Mouse (Mus musculus): ENCODE measurements around the gene Dglucy. TPM values are rescaled to one million over a fixed set of nuclear protein-coding genes. Genes with fewer than 3 reads are reported as not detected.

Dglucy gene
- total and polyA plus RNA-seq, 3 experiments, result 0.09 to 0.27 TPM; not detected in 1

GRCm38 (mm10) chr12:100742468-100742867, 36.4 kb upstream of the Dglucy start:
- no peak for ATAC-seq (ENCODE audit: extremely low read depth, insufficient number of reproducible peaks, low FRiP score, poor library complexity, severe bottlenecking)
- TF ChIP-seq POLR2AphosphoS5 (IDR thresholded peaks at IDR 0.05; ENCODE audit: insufficient replicate concordance, low read depth, low read length) (no peak), GATA1 (IDR thresholded peaks at IDR 0.05; ENCODE audit: borderline replicate concordance, low read length) (no peak), TAL1 (conservative IDR thresholded peaks at IDR 0.05; ENCODE audit: low read depth, low read length) (no peak), GATA2 (IDR thresholded peaks at IDR 0.05; ENCODE audit: borderline replicate concordance, low read depth, low read length) (no peak), CTCF (IDR thresholded peaks at IDR 0.05; ENCODE audit: low read depth, low read length) (no peak)
- Histone ChIP-seq H3K4me1 (ENCODE audit: insufficient read depth, low read depth, low read length) (peaks cover 7% of the 10 kb centered on the region; the same call in 1 of the 2 replicates), H3K27me3 (ENCODE audit: insufficient read depth, low read length) (peaks cover 18% of the 10 kb centered on the region), H3K4me3 (ENCODE audit: low read depth, low read length) (no peak overlapping the region), H3K9me3 (replicated peaks) (no peaks in the 10 kb centered on the region), H3K36me3 (replicated peaks) (no peaks in the 10 kb centered on the region)
- DNase-seq (ENCODE audit: low spot score), result no peak

- Histone ChIP-seq H3K27me3 (ENCODE audit: insufficient read depth, low read length) (peaks cover 32% of the 10 kb centered on the region), H3K4me1 (ENCODE audit: insufficient read depth, low read depth, low read length) (peaks cover 13% of the 10 kb centered on the region), H3K36me3 (replicated peaks) (no peaks in the 10 kb centered on the region), H3K9me3 (replicated peaks) (no peaks in the 10 kb centered on the region), H3K4me3 (ENCODE audit: low read depth, low read length) (no peak overlapping the region)
- no peak for TF ChIP-seq GATA1 (IDR thresholded peaks at IDR 0.05; ENCODE audit: borderline replicate concordance, low read length)
- no peak for TF ChIP-seq TAL1 (conservative IDR thresholded peaks at IDR 0.05; ENCODE audit: low read depth, low read length)
- TF ChIP-seq GATA2 (IDR thresholded peaks at IDR 0.05; ENCODE audit: borderline replicate concordance, low read depth, low read length), result no peak
- no peak for TF ChIP-seq CTCF (IDR thresholded peaks at IDR 0.05; ENCODE audit: low read depth, low read length)
- TF ChIP-seq POLR2AphosphoS5 (IDR thresholded peaks at IDR 0.05; ENCODE audit: insufficient replicate concordance, low read depth, low read length), result no peak
- DNase-seq (ENCODE audit: low spot score) (no peak), ATAC-seq (ENCODE audit: extremely low read depth, insufficient number of reproducible peaks, low FRiP score, poor library complexity, severe bottlenecking) (no peak)
Observed at GRCm38 (mm10) chr12:100752977-100753376, 25.9 kb upstream of the Dglucy start.

GRCm38 (mm10) chr12:100753716-100754115, 25.1 kb upstream of the Dglucy start:
- peaks cover 30% of the 10 kb centered on the region; the same call in 1 of the 2 replicates for H3K27me3 ChIP-seq (ENCODE audit: insufficient read depth, low read length)
- DNase-seq (ENCODE audit: low spot score), result no peak
- H3K36me3 ChIP-seq (replicated peaks), result no peaks in the 10 kb centered on the region
- TF ChIP-seq TAL1 (conservative IDR thresholded peaks at IDR 0.05; ENCODE audit: low read depth, low read length) (no peak), GATA1 (IDR thresholded peaks at IDR 0.05; ENCODE audit: borderline replicate concordance, low read length) (no peak), POLR2AphosphoS5 (IDR thresholded peaks at IDR 0.05; ENCODE audit: insufficient replicate concordance, low read depth, low read length) (no peak), CTCF (IDR thresholded peaks at IDR 0.05; ENCODE audit: low read depth, low read length) (no peak), GATA2 (IDR thresholded peaks at IDR 0.05; ENCODE audit: borderline replicate concordance, low read depth, low read length) (no peak)
- H3K4me3 ChIP-seq (ENCODE audit: low read depth, low read length), result no peak overlapping the region
- no peaks in the 10 kb centered on the region for H3K9me3 ChIP-seq (replicated peaks)
- peaks cover 13% of the 10 kb centered on the region for H3K4me1 ChIP-seq (ENCODE audit: insufficient read depth, low read depth, low read length)
- ATAC-seq (ENCODE audit: extremely low read depth, insufficient number of reproducible peaks, low FRiP score, poor library complexity, severe bottlenecking), result no peak

GRCm38 (mm10) chr12:100757427-100757826, 21.4 kb upstream of the Dglucy start:
- DNase-seq (ENCODE audit: low spot score), result no peak
- ATAC-seq (ENCODE audit: extremely low read depth, insufficient number of reproducible peaks, low FRiP score, poor library complexity, severe bottlenecking), result no peak
- Histone ChIP-seq H3K4me3 (ENCODE audit: low read depth, low read length) (no peak overlapping the region), H3K27me3 (ENCODE audit: insufficient read depth, low read length) (peaks cover 22% of the 10 kb centered on the region), H3K4me1 (ENCODE audit: insufficient read depth, low read depth, low read length) (peaks cover 10% of the 10 kb centered on the region), H3K9me3 (replicated peaks) (no peaks in the 10 kb centered on the region), H3K36me3 (replicated peaks) (no peaks in the 10 kb centered on the region)
- TF ChIP-seq CTCF (IDR thresholded peaks at IDR 0.05; ENCODE audit: low read depth, low read length) (no peak), TAL1 (conservative IDR thresholded peaks at IDR 0.05; ENCODE audit: low read depth, low read length) (no peak), POLR2AphosphoS5 (IDR thresholded peaks at IDR 0.05; ENCODE audit: insufficient replicate concordance, low read depth, low read length) (no peak), GATA2 (IDR thresholded peaks at IDR 0.05; ENCODE audit: borderline replicate concordance, low read depth, low read length) (no peak), GATA1 (IDR thresholded peaks at IDR 0.05; ENCODE audit: borderline replicate concordance, low read length) (no peak)

GRCm38 (mm10) chr12:100762663-100763425, 16.0 kb upstream of the Dglucy start:
- Histone ChIP-seq H3K36me3 (replicated peaks) (no peaks in the 10 kb centered on the region), H3K4me3 (ENCODE audit: low read depth, low read length) (no peak overlapping the region), H3K27me3 (ENCODE audit: insufficient read depth, low read length) (peaks cover 37% of the 10 kb centered on the region), H3K4me1 (ENCODE audit: insufficient read depth, low read depth, low read length) (peaks cover 10% of the 10 kb centered on the region), H3K9me3 (replicated peaks) (no peaks in the 10 kb centered on the region)
- TF ChIP-seq POLR2AphosphoS5 (IDR thresholded peaks at IDR 0.05; ENCODE audit: insufficient replicate concordance, low read depth, low read length) (no peak), GATA2 (IDR thresholded peaks at IDR 0.05; ENCODE audit: borderline replicate concordance, low read depth, low read length) (no peak), TAL1 (conservative IDR thresholded peaks at IDR 0.05; ENCODE audit: low read depth, low read length) (no peak), CTCF (IDR thresholded peaks at IDR 0.05; ENCODE audit: low read depth, low read length) (no peak), GATA1 (IDR thresholded peaks at IDR 0.05; ENCODE audit: borderline replicate concordance, low read length) (no peak)
- ATAC-seq (ENCODE audit: extremely low read depth, insufficient number of reproducible peaks, low FRiP score, poor library complexity, severe bottlenecking) (no peak), DNase-seq (ENCODE audit: low spot score) (no peak)

- Histone ChIP-seq H3K36me3 (replicated peaks) (no peaks in the 10 kb centered on the region), H3K4me1 (ENCODE audit: insufficient read depth, low read depth, low read length) (peaks cover 10% of the 10 kb centered on the region), H3K4me3 (ENCODE audit: low read depth, low read length) (peak overlapping the region; percentile 28; the same call in 1 of the 2 replicates), H3K27me3 (ENCODE audit: insufficient read depth, low read length) (peaks cover 40% of the 10 kb centered on the region), H3K9me3 (replicated peaks) (no peaks in the 10 kb centered on the region)
- DNase-seq (ENCODE audit: low spot score) (no peak), ATAC-seq (ENCODE audit: extremely low read depth, insufficient number of reproducible peaks, low FRiP score, poor library complexity, severe bottlenecking) (peak; percentile 32; the same call in 1 of the 2 replicates)
- TF ChIP-seq GATA2 (IDR thresholded peaks at IDR 0.05; ENCODE audit: borderline replicate concordance, low read depth, low read length) (no peak), GATA1 (IDR thresholded peaks at IDR 0.05; ENCODE audit: borderline replicate concordance, low read length) (no peak), POLR2AphosphoS5 (IDR thresholded peaks at IDR 0.05; ENCODE audit: insufficient replicate concordance, low read depth, low read length) (no peak), CTCF (IDR thresholded peaks at IDR 0.05; ENCODE audit: low read depth, low read length) (no peak), TAL1 (conservative IDR thresholded peaks at IDR 0.05; ENCODE audit: low read depth, low read length) (no peak)
Observed at GRCm38 (mm10) chr12:100764329-100765018, 14.4 kb upstream of the Dglucy start.
